Mouse (Mus musculus): ENCODE results near the gene Cmtm4. TPM values are rescaled to one million over a fixed set of nuclear protein-coding genes. Genes with fewer than 3 reads are reported as not detected.

Cmtm4 gene
- total and polyA plus RNA-seq, 3 experiments = 6.5 to 31.1 (median 12.0) TPM

DNA sequence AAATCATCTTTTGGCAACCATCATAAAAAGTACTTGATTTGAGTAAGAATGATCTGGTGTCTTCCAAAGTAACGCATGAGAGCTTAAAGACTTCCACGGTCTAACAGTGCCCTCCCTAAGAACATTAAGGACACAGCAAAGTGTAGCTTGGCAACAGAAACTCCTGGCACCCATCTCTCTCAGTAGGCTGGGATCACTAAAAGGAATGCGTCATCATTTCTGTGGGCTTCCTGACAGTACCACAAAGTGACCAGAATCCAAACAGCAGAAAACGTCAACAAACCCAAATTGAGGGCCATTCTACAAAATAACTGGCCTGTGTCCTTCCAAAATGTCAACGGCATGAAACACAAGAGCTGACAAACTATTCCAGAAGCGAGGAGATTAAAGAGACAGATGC, 25.5 kb downstream of the Cmtm4 start:
- TF ChIP-seq TCF12 (IDR thresholded peaks at IDR 0.05; ENCODE audit: low read depth, low read length) (no peak), SMC3 (IDR thresholded peaks at IDR 0.05; ENCODE audit: low read depth, low read length) (no peak), MAZ (IDR thresholded peaks at IDR 0.05; ENCODE audit: low read depth, low read length) (no peak), ZMIZ1 (IDR thresholded peaks at IDR 0.05; ENCODE audit: low read depth, low read length) (no peak), TAL1 (IDR thresholded peaks at IDR 0.05; ENCODE audit: low read length) (no peak), USF1 (IDR thresholded peaks at IDR 0.05; ENCODE audit: low read depth, low read length) (no peak), POLR2A (IDR thresholded peaks at IDR 0.05; ENCODE audit: control insufficient read depth in 1 of 2, insufficient read depth in 1 of 2, low read depth in 1 of 2, low read length in 2 of 2, poor library complexity in 1 of 2) (no peak)
- DNase-seq (ENCODE audit: low read depth, low spot score) = no peak
- H3K4me1 ChIP-seq (ENCODE audit: control insufficient read depth in 1 of 2, insufficient read depth in 2 of 2, low read length in 2 of 2) = no peaks in the 10 kb centered on the region
- H3K36me3 ChIP-seq (ENCODE audit: control insufficient read depth in 1 of 2, insufficient read depth in 2 of 2, low read length in 2 of 2) = no peaks in the 10 kb centered on the region
- no peaks in the 10 kb centered on the region for H3K9me3 ChIP-seq (replicated peaks; ENCODE audit: insufficient read depth, low read length)
- H3K4me3 ChIP-seq (ENCODE audit: control insufficient read depth in 1 of 2, insufficient read depth in 1 of 2, low read depth in 2 of 2, low read length in 2 of 2) = no peak overlapping the region
- H3K79me2 ChIP-seq (ENCODE audit: control insufficient read depth, insufficient read depth, low read length, poor library complexity) = no peaks in the 10 kb centered on the region; the same call in 1 of the 2 replicates
- H3K9ac ChIP-seq (ENCODE audit: control insufficient read depth, low read depth, low read length, poor library complexity, severe bottlenecking) = no peak overlapping the region
- no peaks in the 10 kb centered on the region for H3K27me3 ChIP-seq (ENCODE audit: control insufficient read depth in 1 of 2, insufficient read depth in 2 of 2, low read length in 2 of 2)
- H3K27ac ChIP-seq (ENCODE audit: control insufficient read depth, low read depth, low read length) = no peak overlapping the region

DNA sequence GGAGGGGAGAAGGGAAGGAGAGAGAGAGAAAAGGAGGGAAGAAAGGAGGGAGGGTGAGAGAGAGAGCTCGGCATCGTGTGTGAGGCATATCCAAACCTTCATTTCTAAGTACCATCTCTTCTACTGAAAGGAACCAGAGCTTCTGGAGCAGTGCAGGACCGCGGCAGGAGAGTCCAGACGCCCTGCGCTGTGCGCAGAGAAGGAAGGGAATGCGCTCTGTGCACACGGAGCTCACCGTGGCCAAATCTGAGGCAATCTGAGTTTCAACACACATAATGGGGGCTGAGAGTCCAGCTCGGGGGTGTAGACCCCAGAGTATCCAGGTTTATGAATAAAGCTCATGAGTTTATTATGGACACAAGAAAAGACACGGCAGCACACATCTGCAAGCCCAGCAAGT, 26.0 kb downstream of the Cmtm4 start:
- DNase-seq (ENCODE audit: low read depth, low spot score) = no peak
- Histone ChIP-seq H3K4me3 (ENCODE audit: control insufficient read depth in 1 of 2, insufficient read depth in 1 of 2, low read depth in 2 of 2, low read length in 2 of 2) (no peak overlapping the region), H3K27ac (ENCODE audit: control insufficient read depth, low read depth, low read length) (no peak overlapping the region), H3K27me3 (ENCODE audit: control insufficient read depth in 1 of 2, insufficient read depth in 2 of 2, low read length in 2 of 2) (no peaks in the 10 kb centered on the region), H3K4me1 (ENCODE audit: control insufficient read depth in 1 of 2, insufficient read depth in 2 of 2, low read length in 2 of 2) (no peaks in the 10 kb centered on the region), H3K79me2 (ENCODE audit: control insufficient read depth, insufficient read depth, low read length, poor library complexity) (no peaks in the 10 kb centered on the region), H3K9me3 (replicated peaks; ENCODE audit: insufficient read depth, low read length) (no peaks in the 10 kb centered on the region), H3K36me3 (ENCODE audit: control insufficient read depth in 1 of 2, insufficient read depth in 2 of 2, low read length in 2 of 2) (no peaks in the 10 kb centered on the region), H3K9ac (ENCODE audit: control insufficient read depth, low read depth, low read length, poor library complexity, severe bottlenecking) (no peak overlapping the region)
- TF ChIP-seq ZC3H11A (IDR thresholded peaks at IDR 0.05; ENCODE audit: low read depth, low read length) (no peak), MAZ (IDR thresholded peaks at IDR 0.05; ENCODE audit: low read depth, low read length) (no peak), KAT2A (conservative IDR thresholded peaks at IDR 0.05; ENCODE audit: low read depth, low read length) (no peak), MYB (IDR thresholded peaks at IDR 0.05; ENCODE audit: low read depth, low read length) (no peak), RCOR1 (IDR thresholded peaks at IDR 0.05; ENCODE audit: low read depth, low read length) (no peak), ZMIZ1 (IDR thresholded peaks at IDR 0.05; ENCODE audit: low read depth, low read length) (no peak), ZKSCAN1 (IDR thresholded peaks at IDR 0.05; ENCODE audit: low read depth, low read length) (no peak), GATA1 (IDR thresholded peaks at IDR 0.05; ENCODE audit: low read depth, low read length) (no peak), TBP (IDR thresholded peaks at IDR 0.05; ENCODE audit: low read depth, low read length) (no peak), JUND (IDR thresholded peaks at IDR 0.05; ENCODE audit: low read depth, low read length) (no peak), ETS1 (IDR thresholded peaks at IDR 0.05; ENCODE audit: low read depth, low read length) (no peak), NELFE (IDR thresholded peaks at IDR 0.05; ENCODE audit: low read depth, low read length) (no peak), CHD2 (IDR thresholded peaks at IDR 0.05; ENCODE audit: low read length) (no peak), BHLHE40 (IDR thresholded peaks at IDR 0.05; ENCODE audit: borderline replicate concordance, low read depth, low read length) (no peak), USF2 (IDR thresholded peaks at IDR 0.05; ENCODE audit: borderline replicate concordance in 1 of 2, insufficient read depth in 1 of 2, low read depth in 1 of 2, low read length in 2 of 2) (no peak), MYC (IDR thresholded peaks at IDR 0.05; ENCODE audit: low read depth, low read length) (no peak), GABPA (IDR thresholded peaks at IDR 0.05; ENCODE audit: low read depth, low read length) (no peak), RAD21 (IDR thresholded peaks at IDR 0.05; ENCODE audit: low read depth, low read length) (no peak), POLR2A (IDR thresholded peaks at IDR 0.05; ENCODE audit: control insufficient read depth in 1 of 2, insufficient read depth in 1 of 2, low read depth in 1 of 2, low read length in 2 of 2, poor library complexity in 1 of 2) (no peak), ELF1 (IDR thresholded peaks at IDR 0.05; ENCODE audit: low read depth, low read length) (no peak)
